Mouse (Mus musculus) erythroblast, embryonic 14.5 days (primary cell): ENCODE results near the gene Ppp4r3b.

Experiments
- GATA1 ChIP-seq: IDR thresholded peaks from 2 replicates; pipeline ENCODE4 v1.6.1; 2012; ENCODE audit warnings: low read length, inconsistent platforms, mixed read lengths
- TAL1 ChIP-seq: IDR thresholded peaks from 3 replicates; pipeline ENCODE4 v1.6.1; 2012; ENCODE audit warnings: low read length, inconsistent platforms, mixed read lengths

DNA sequence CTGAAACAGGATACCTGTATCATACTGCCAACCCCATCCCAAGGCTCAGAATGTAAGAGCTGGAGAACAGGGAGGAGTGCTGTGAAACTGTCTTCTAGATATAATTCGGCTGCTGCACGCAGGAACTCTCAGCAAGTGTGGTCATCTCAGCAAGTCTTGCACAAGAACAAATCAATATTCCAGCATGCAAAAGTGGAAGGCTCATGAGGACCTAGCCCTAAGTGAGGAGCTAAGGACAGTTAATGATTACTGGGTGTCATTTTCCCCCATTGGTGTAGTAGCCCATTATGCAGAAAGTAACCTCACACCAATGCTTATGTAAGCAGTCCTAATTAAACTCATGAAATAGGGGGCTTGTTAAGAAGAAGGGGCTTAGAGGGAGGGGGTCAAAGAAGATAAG, 56.3 kb downstream of the Ppp4r3b start:
- TF ChIP-seq GATA1 (no peak), TAL1 (no peak)
